22 mouse cellular contexts compared by ENCODE assay signal in genomic region chr1:188606450-188606849, GRCm38 (mm10).
"Had no signal": no experiment of that assay in that cellular context is flagged by ENCODE, and none has a peak within 500 bp of the region (broad histone marks: within the 10 kb centered on the region; RNA-seq: fewer than 3 reads in every experiment).

No protein-coding gene starts in this region.

- DNase-seq: gastrocnemius, postnatal 14 days; gastrocnemius, postnatal 36 days; heart, adult 2 months; heart, postnatal 10 days; heart, postnatal 4 days; kidney, adult 18-20 months; kidney, adult 8-10 months; kidney, postnatal 10 days; kidney, postnatal 25 days; kidney, postnatal 4 days had no signal

- ATAC-seq: hindbrain, embryonic 16.5 days; inflammation-experienced regulatory T-cells, adult 6 months; intestine, embryonic 15.5 days; intestine, postnatal 0 days had no signal

- H3K4me3 ChIP-seq: heart, adult 2 months; heart, embryonic 12.5 days; hindbrain, embryonic 10.5 days; hindbrain, embryonic 12.5 days; intestine, embryonic 15.5 days; layer of hippocampus, adult 2 months; left cerebral cortex, adult 2 months; limb, embryonic 10.5 days; limb, embryonic 12.5 days had no signal

- H3K36me3 ChIP-seq: heart, embryonic 12.5 days; hindbrain, embryonic 10.5 days; hindbrain, embryonic 12.5 days; intestine, embryonic 15.5 days; limb, embryonic 10.5 days; limb, embryonic 12.5 days had no signal

- H3K27ac ChIP-seq: heart, adult 2 months; hindbrain, embryonic 10.5 days; hindbrain, embryonic 12.5 days; hindbrain, embryonic 14.5 days; intestine, embryonic 15.5 days; layer of hippocampus, adult 2 months; left cerebral cortex, adult 2 months; limb, embryonic 10.5 days; limb, embryonic 12.5 days had no signal

- H3K27me3 ChIP-seq: heart, embryonic 12.5 days; hindbrain, embryonic 12.5 days; intestine, embryonic 15.5 days; limb, embryonic 12.5 days had no signal

- H3K9ac ChIP-seq: heart, embryonic 12.5 days; hindbrain, embryonic 12.5 days; hindbrain, embryonic 14.5 days; intestine, embryonic 15.5 days; limb, embryonic 12.5 days had no signal

- H3K4me2 ChIP-seq: heart, embryonic 12.5 days; hindbrain, embryonic 12.5 days; hindbrain, embryonic 14.5 days; intestine, embryonic 15.5 days; limb, embryonic 12.5 days had no signal

- H3K9me3 ChIP-seq: heart, embryonic 12.5 days; hindbrain, embryonic 10.5 days; hindbrain, embryonic 12.5 days; intestine, embryonic 15.5 days; limb, embryonic 10.5 days; limb, embryonic 12.5 days had no signal

- H3K4me1 ChIP-seq: heart, embryonic 12.5 days; hindbrain, embryonic 10.5 days; hindbrain, embryonic 12.5 days; intestine, embryonic 15.5 days; limb, embryonic 10.5 days; limb, embryonic 12.5 days had no signal
